Mouse (Mus musculus): Measurements from ENCODE around the gene Dpp6. TPM values are rescaled to one million over a fixed set of nuclear protein-coding genes. Genes with fewer than 3 reads are reported as not detected.

Dpp6 gene
- polyA plus RNA-seq, 1 experiment from 2014 or later = 26.7 TPM

- ATAC-seq (peak; percentile 29; the same call in 1 of the 2 replicates), DNase-seq (ENCODE audit: low spot score) (peak; percentile 37)
- Histone ChIP-seq H3K4me1 (ENCODE audit: control insufficient read depth, insufficient read depth, low read length) (0 out of 2 replicates have a peak, but pooled peaks cover 4% of the 10 kb centered on the region), H3K9me3 (replicated peaks; ENCODE audit: control insufficient read depth, low read length) (no peaks in the 10 kb centered on the region), H3K27ac (ENCODE audit: low read depth, low read length) (0 out of 2 replicates have a peak overlapping the region, but pooled peaks have one; percentile 1), H3K27me3 (replicated peaks; ENCODE audit: control insufficient read depth, insufficient read depth, low read length) (no peaks in the 10 kb centered on the region), H3K4me3 (ENCODE audit: low read depth, low read length) (no peak overlapping the region), H3K9ac (ENCODE audit: low read length) (no peak overlapping the region), H3K36me3 (ENCODE audit: control insufficient read depth, insufficient read depth, low read length) (no peaks in the 10 kb centered on the region), H3K4me2 (ENCODE audit: low read length) (no peak overlapping the region)
- 53% methylated on average over 5 of the region's 5 CpGs for WGBS
Observed at GRCm38 (mm10) chr5:27348181-27349095, 531.4 kb downstream of the Dpp6 start.

DNA sequence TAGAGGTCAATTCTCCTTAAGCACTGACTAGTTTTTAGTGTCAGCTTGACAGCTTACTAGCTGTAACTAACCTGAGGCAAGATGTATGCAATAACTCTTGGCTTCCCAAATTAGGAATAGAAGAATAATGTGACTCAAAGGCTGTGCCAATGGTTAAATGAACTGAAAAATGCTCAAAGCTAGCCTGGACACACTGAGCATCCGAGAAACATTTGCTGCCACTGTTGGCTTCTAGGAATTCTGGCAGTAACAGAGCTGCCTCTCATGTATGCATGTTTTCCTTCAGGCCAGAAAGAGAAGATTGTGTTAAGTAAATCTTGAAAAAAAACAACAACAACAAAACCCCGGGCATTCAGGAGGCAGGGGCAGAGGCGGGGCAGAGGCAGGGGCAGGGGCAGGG lies 540.6 kb downstream of the Dpp6 start:
- H3K9ac ChIP-seq (ENCODE audit: low read length) = no peak overlapping the region
- no peaks in the 10 kb centered on the region for H3K36me3 ChIP-seq (ENCODE audit: control insufficient read depth, insufficient read depth, low read length)
- WGBS = 86% methylated on average over 3 of the region's 3 CpGs
- DNase-seq (ENCODE audit: low spot score) = no peak
- no peaks in the 10 kb centered on the region for H3K4me1 ChIP-seq (ENCODE audit: control insufficient read depth, insufficient read depth, low read length)
- H3K4me3 ChIP-seq (ENCODE audit: low read depth, low read length) = no peak overlapping the region
- ATAC-seq = no peak
- no peak overlapping the region for H3K4me2 ChIP-seq (ENCODE audit: low read length)
- H3K27ac ChIP-seq (ENCODE audit: low read depth, low read length) = no peak overlapping the region
- H3K9me3 ChIP-seq (replicated peaks; ENCODE audit: control insufficient read depth, low read length) = no peaks in the 10 kb centered on the region
- no peaks in the 10 kb centered on the region for H3K27me3 ChIP-seq (replicated peaks; ENCODE audit: control insufficient read depth, insufficient read depth, low read length)

- Histone ChIP-seq H3K4me1 (ENCODE audit: control insufficient read depth, insufficient read depth, low read length) (no peaks in the 10 kb centered on the region), H3K9ac (ENCODE audit: low read length) (no peak overlapping the region), H3K4me3 (ENCODE audit: low read depth, low read length) (no peak overlapping the region), H3K36me3 (ENCODE audit: control insufficient read depth, insufficient read depth, low read length) (no peaks in the 10 kb centered on the region), H3K27me3 (replicated peaks; ENCODE audit: control insufficient read depth, insufficient read depth, low read length) (no peaks in the 10 kb centered on the region), H3K27ac (ENCODE audit: low read depth, low read length) (no peak overlapping the region), H3K4me2 (ENCODE audit: low read length) (no peak overlapping the region), H3K9me3 (replicated peaks; ENCODE audit: control insufficient read depth, low read length) (no peaks in the 10 kb centered on the region)
- WGBS = 70% methylated on average over 2 of the region's 2 CpGs
- DNase-seq (ENCODE audit: low spot score) (no peak), ATAC-seq (no peak)
Observed at GRCm38 (mm10) chr5:27365946-27366345, 548.9 kb downstream of the Dpp6 start.

DNA sequence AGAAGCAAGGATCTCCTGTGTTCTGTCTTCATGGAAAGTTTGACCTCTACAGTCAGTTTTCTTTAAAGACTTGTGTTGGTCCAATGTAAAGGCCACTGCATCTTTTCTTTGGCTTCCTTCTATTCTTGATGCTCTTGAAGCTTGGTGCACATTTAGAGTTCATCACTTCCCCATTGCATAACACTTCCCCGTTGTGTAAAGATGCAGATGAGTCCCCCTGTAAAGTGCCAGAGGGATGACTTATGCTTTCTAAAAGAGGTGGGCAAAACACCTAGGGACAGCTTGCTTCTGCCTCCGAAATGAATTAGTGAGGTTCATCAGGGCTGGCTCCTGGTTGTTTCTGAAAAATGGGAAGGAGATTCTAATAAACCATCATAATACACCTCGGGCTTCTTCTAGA lies 553.8 kb downstream of the Dpp6 start:
- Histone ChIP-seq H3K4me1 (ENCODE audit: control insufficient read depth, insufficient read depth, low read length) (no peaks in the 10 kb centered on the region), H3K9ac (ENCODE audit: low read length) (no peak overlapping the region), H3K4me3 (ENCODE audit: low read depth, low read length) (no peak overlapping the region), H3K27ac (ENCODE audit: low read depth, low read length) (no peak overlapping the region), H3K4me2 (ENCODE audit: low read length) (no peak overlapping the region), H3K36me3 (ENCODE audit: control insufficient read depth, insufficient read depth, low read length) (no peaks in the 10 kb centered on the region), H3K27me3 (replicated peaks; ENCODE audit: control insufficient read depth, insufficient read depth, low read length) (no peaks in the 10 kb centered on the region), H3K9me3 (replicated peaks; ENCODE audit: control insufficient read depth, low read length) (no peaks in the 10 kb centered on the region)
- DNase-seq (ENCODE audit: low spot score) = no peak
- WGBS = 79% methylated on average over 3 of the region's 3 CpGs
- ATAC-seq = no peak

DNA sequence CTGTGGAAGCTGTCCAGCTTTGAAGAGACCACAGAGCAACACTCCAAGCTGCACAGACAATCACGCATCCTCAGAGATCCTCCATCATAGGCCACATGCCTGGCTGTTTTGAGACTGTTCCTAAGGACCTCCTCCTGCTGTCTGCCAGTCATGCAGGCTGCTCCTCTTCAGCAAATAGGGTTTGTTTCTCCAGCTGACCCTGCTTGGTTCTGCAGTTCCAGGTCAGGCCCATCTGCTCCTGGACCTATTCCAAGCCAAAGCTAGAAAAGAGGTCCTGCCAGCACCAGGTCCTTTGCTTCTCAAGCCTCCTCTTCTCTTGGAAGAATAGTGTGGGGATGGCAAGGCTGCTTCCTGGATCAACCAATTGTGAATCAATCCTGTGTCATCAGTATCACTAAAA lies 556.9 kb downstream of the Dpp6 start:
- Histone ChIP-seq H3K9ac (ENCODE audit: low read length) (no peak overlapping the region), H3K4me3 (ENCODE audit: low read depth, low read length) (no peak overlapping the region), H3K27me3 (replicated peaks; ENCODE audit: control insufficient read depth, insufficient read depth, low read length) (no peaks in the 10 kb centered on the region), H3K4me2 (ENCODE audit: low read length) (no peak overlapping the region), H3K9me3 (replicated peaks; ENCODE audit: control insufficient read depth, low read length) (no peaks in the 10 kb centered on the region), H3K36me3 (ENCODE audit: control insufficient read depth, insufficient read depth, low read length) (no peaks in the 10 kb centered on the region), H3K4me1 (ENCODE audit: control insufficient read depth, insufficient read depth, low read length) (no peaks in the 10 kb centered on the region), H3K27ac (ENCODE audit: low read depth, low read length) (no peak overlapping the region)
- no peak for ATAC-seq
- no peak for DNase-seq (ENCODE audit: low spot score)
- 100% methylated on average over 1 of the region's 1 CpGs for WGBS

DNA sequence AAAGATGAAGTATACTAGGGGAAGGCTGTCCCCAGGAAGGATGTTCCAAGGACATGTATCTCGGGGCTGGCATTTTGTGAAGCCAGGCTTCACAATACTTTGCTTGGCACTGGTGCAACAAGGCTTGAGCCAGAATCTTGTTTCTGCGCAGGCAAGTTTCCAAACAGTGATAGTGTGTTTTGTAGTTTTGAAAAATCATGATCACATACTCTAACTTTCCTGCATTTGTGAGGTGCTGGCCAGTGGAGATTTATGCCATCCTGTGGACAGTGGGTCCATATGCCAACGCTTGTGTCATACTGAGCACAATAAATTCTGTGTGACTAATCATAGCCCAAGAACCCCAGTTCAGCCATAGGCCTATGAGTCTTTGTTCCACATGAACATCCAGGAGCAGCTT lies 558.8 kb downstream of the Dpp6 start:
- ATAC-seq (no peak), DNase-seq (ENCODE audit: low spot score) (no peak)
- no peaks in the 10 kb centered on the region for H3K36me3 ChIP-seq (ENCODE audit: control insufficient read depth, insufficient read depth, low read length)
- no peak overlapping the region for H3K4me2 ChIP-seq (ENCODE audit: low read length)
- no peak overlapping the region for H3K9ac ChIP-seq (ENCODE audit: low read length)
- H3K9me3 ChIP-seq (replicated peaks; ENCODE audit: control insufficient read depth, low read length) = no peaks in the 10 kb centered on the region
- H3K27me3 ChIP-seq (replicated peaks; ENCODE audit: control insufficient read depth, insufficient read depth, low read length) = no peaks in the 10 kb centered on the region
- WGBS = 89% methylated on average over 3 of the region's 3 CpGs
- no peak overlapping the region for H3K4me3 ChIP-seq (ENCODE audit: low read depth, low read length)
- H3K4me1 ChIP-seq (ENCODE audit: control insufficient read depth, insufficient read depth, low read length) = no peaks in the 10 kb centered on the region
- no peak overlapping the region for H3K27ac ChIP-seq (ENCODE audit: low read depth, low read length)

DNA sequence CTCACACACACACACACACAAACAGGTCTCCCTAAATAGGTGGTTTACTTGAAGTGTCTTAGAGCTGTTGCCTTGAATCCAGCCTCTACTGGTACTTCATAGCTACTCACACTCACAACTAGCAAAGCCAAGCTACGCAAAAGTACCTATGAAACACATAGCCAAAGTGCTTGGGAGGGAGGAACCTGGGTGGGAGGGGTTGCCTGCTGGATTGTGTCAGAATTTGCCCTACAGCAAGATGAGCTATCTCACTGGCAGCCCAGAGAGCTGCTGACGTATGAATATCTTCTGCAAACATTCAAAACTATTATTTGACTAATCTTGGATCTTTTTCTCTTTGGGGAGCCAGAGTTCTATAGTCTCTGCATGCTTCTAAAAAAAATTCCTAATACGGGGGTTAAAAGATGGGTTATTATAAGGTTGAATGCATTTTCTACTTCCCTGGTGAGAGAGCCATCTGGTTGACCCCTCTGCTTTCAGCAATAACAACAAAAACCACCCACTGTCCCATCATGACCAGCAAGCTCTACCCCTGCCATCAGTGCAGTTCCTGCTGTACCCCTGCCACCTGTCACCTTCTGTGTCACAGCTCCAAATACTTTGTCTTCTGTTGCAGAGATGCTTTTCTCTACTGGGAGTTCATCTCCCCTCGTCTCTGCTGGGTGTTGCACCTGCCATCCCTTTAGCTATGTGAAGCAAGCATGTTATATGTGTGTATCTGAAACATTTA lies 563.8 kb downstream of the Dpp6 start:
- Histone ChIP-seq H3K27ac (ENCODE audit: low read depth, low read length) (no peak overlapping the region), H3K4me3 (ENCODE audit: low read depth, low read length) (no peak overlapping the region), H3K27me3 (replicated peaks; ENCODE audit: control insufficient read depth, insufficient read depth, low read length) (no peaks in the 10 kb centered on the region), H3K4me2 (ENCODE audit: low read length) (no peak overlapping the region), H3K4me1 (ENCODE audit: control insufficient read depth, insufficient read depth, low read length) (no peaks in the 10 kb centered on the region), H3K9ac (ENCODE audit: low read length) (no peak overlapping the region), H3K9me3 (replicated peaks; ENCODE audit: control insufficient read depth, low read length) (no peaks in the 10 kb centered on the region), H3K36me3 (ENCODE audit: control insufficient read depth, insufficient read depth, low read length) (0 out of 2 replicates have a peak, but pooled peaks cover 5% of the 10 kb centered on the region)
- WGBS = 80% methylated on average over 4 of the region's 4 CpGs
- no peak for DNase-seq (ENCODE audit: low spot score)
- no peak for ATAC-seq

GRCm38 (mm10) chr5:27398371-27398770 lies 581.4 kb downstream of the Dpp6 start:
- no peak for DNase-seq (ENCODE audit: low spot score)
- H3K4me1 ChIP-seq (ENCODE audit: control insufficient read depth, insufficient read depth, low read length) = no peaks in the 10 kb centered on the region
- H3K4me2 ChIP-seq (ENCODE audit: low read length) = no peak overlapping the region
- H3K27ac ChIP-seq (ENCODE audit: low read depth, low read length) = no peak overlapping the region
- H3K36me3 ChIP-seq (ENCODE audit: control insufficient read depth, insufficient read depth, low read length) = no peaks in the 10 kb centered on the region
- H3K9ac ChIP-seq (ENCODE audit: low read length) = no peak overlapping the region
- WGBS = 89% methylated on average over 3 of the region's 3 CpGs
- ATAC-seq = no peak
- H3K4me3 ChIP-seq (ENCODE audit: low read depth, low read length) = no peak overlapping the region
- H3K27me3 ChIP-seq (replicated peaks; ENCODE audit: control insufficient read depth, insufficient read depth, low read length) = no peaks in the 10 kb centered on the region
- H3K9me3 ChIP-seq (replicated peaks; ENCODE audit: control insufficient read depth, low read length) = no peaks in the 10 kb centered on the region

DNA sequence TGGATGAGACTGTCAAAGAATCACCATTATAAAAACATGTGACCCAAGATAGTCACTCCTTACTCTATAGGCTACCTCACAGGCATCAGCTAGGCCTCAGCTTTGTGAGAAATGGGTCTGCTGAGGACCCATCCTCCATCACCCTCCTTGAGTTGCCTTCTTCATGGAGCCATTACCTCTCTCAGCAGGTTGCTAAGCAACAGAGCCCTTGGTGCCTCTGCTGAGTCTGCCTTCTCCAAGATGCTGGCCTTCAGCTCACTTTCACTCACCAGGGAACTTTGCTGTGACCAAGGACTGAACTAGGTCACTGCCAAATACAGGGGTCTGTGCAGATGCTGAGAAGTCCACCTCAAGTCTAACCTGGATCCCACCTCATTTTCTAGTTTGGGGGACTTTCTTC lies 582.1 kb downstream of the Dpp6 start:
- Histone ChIP-seq H3K9me3 (replicated peaks; ENCODE audit: control insufficient read depth, low read length) (no peaks in the 10 kb centered on the region), H3K27me3 (replicated peaks; ENCODE audit: control insufficient read depth, insufficient read depth, low read length) (no peaks in the 10 kb centered on the region), H3K36me3 (ENCODE audit: control insufficient read depth, insufficient read depth, low read length) (no peaks in the 10 kb centered on the region), H3K9ac (ENCODE audit: low read length) (no peak overlapping the region), H3K4me1 (ENCODE audit: control insufficient read depth, insufficient read depth, low read length) (no peaks in the 10 kb centered on the region), H3K4me3 (ENCODE audit: low read depth, low read length) (no peak overlapping the region), H3K4me2 (ENCODE audit: low read length) (no peak overlapping the region), H3K27ac (ENCODE audit: low read depth, low read length) (no peak overlapping the region)
- DNase-seq (ENCODE audit: low spot score) = peak; percentile 6
- ATAC-seq = no peak

All from forebrain, embryonic 14.5 days (tissue).